Mouse (Mus musculus) intestine, embryonic 14.5 days (tissue): ENCODE data around the gene Gm42715. TPM values are rescaled to one million over a fixed set of nuclear protein-coding genes. Genes with fewer than 3 reads are reported as not detected.
"Not testable (repeated sequence)": the region's sequence is repeated elsewhere in the genome, so short reads cannot be mapped to it uniquely, and the experiment has no call there.

Source experiments
- ATAC-seq: fragments of 200-750 bp; cut with Nextera tagmentation; replicated peaks from 2 replicates; pipeline ENCODE4 v1.8.0; 2017; ENCODE audit warnings: low read depth, moderate number of reproducible peaks, moderate TSS enrichment, moderate library complexity; ENCODE audit not compliant: low FRiP score, low TSS enrichment
- DNase-seq: peaks from one replicate; pipeline ENCODE4 v3.0.0-alpha.2; 2018; ENCODE audit warnings: low spot score
- H3K27ac ChIP-seq: fragments of 300-500 bp; sonication (generic); 2 replicates; pipeline ENCODE4 v1.5.1; 2014; ENCODE audit warnings: low read depth, mild to moderate bottlenecking, control low read depth
- H3K27me3 ChIP-seq: fragments of 300-500 bp; sonication (generic); replicated peaks from 2 replicates; pipeline ENCODE4 v1.6.1; 2014; ENCODE audit warnings: low read length, control low read depth; ENCODE audit not compliant: control insufficient read depth, insufficient read depth
- H3K36me3 ChIP-seq: fragments of 300-500 bp; sonication (generic); 2 replicates; pipeline ENCODE4 v1.6.1; 2014; ENCODE audit warnings: low read length, control low read depth; ENCODE audit not compliant: control insufficient read depth, insufficient read depth
- H3K4me1 ChIP-seq: fragments of 300-500 bp; sonication (generic); replicated peaks from 2 replicates; pipeline ENCODE4 v1.6.1; 2014; ENCODE audit warnings: low read length, control low read depth, mixed read lengths; ENCODE audit not compliant: control insufficient read depth, insufficient read depth
- H3K4me2 ChIP-seq: fragments of 300-500 bp; sonication (generic); 2 replicates; pipeline ENCODE4 v1.6.1; 2014; ENCODE audit warnings: low read length
- H3K4me3 ChIP-seq: fragments of 300-500 bp; sonication (generic); 2 replicates; pipeline ENCODE4 v1.5.1; 2014; ENCODE audit warnings: low read depth, low read length, control low read depth, mixed read lengths
- H3K9ac ChIP-seq: fragments of 300-500 bp; sonication (generic); 2 replicates; pipeline ENCODE4 v1.6.1; 2014; ENCODE audit warnings: mild to moderate bottlenecking, low read length
- H3K9me3 ChIP-seq: fragments of 300-500 bp; sonication (generic); 2 replicates; pipeline ENCODE4 v1.6.1; 2016; ENCODE audit warnings: low read length, control low read depth; ENCODE audit not compliant: control insufficient read depth
- WGBS: fragments of 180-500 bp; shearing (Covaris S2); extraction: QIAGEN DNeasy Blood & Tissue Kit; methylation state at CpG from one replicate; pipeline ENCODE4 v1.1.7; 2014; 5-methylcytosine and 5-hydroxymethylcytosine counted together
- polyA plus RNA-seq: library from polyadenylated mRNA; unstranded; fragments of >200 nt; fragmentation: Nextera tagmentation; extraction: Ambion mirVana; gene quantifications from 2 replicates; pipeline ENCODE4 v1.2.1, GENCODE M21; 2014

Gm42715 gene
- polyA plus RNA-seq, 1 experiment from 2014 or later: 18.8 TPM

- 96% methylated on average over 11 of the region's 11 CpGs for WGBS
- no peak for DNase-seq
- Histone ChIP-seq H3K27me3 (no peaks in the 10 kb centered on the region), H3K36me3 (peaks cover 45% of the 10 kb centered on the region), H3K9me3 (no peaks in the 10 kb centered on the region), H3K27ac (no peak overlapping the region), H3K4me3 (no peak overlapping the region), H3K4me2 (no peak overlapping the region), H3K9ac (no peak overlapping the region), H3K4me1 (peaks cover 28% of the 10 kb centered on the region)
- no peak for ATAC-seq
Observed at GRCm38 (mm10) chr7:127476336-127476735, 43.0 kb upstream of the Gm42715 start.

- ATAC-seq (no peak), DNase-seq (no peak)
- Histone ChIP-seq H3K4me1 (peaks cover 28% of the 10 kb centered on the region), H3K9ac (peak overlapping the region; percentile 40; the same call in 1 of the 2 replicates), H3K4me2 (peak overlapping the region; percentile 95), H3K36me3 (peaks cover 47% of the 10 kb centered on the region), H3K4me3 (peak overlapping the region; percentile 83), H3K27me3 (no peaks in the 10 kb centered on the region), H3K9me3 (no peaks in the 10 kb centered on the region), H3K27ac (peak overlapping the region; percentile 97)
- WGBS: 67% methylated on average over 4 of the region's 4 CpGs
Observed at GRCm38 (mm10) chr7:127476855-127477254, 42.5 kb upstream of the Gm42715 start.

- ATAC-seq: peak; percentile 93
- H3K9ac ChIP-seq: peak overlapping the region; percentile 92
- peak overlapping the region; percentile 95 for H3K4me2 ChIP-seq
- WGBS: under 1% methylated on average over 50 of the region's 50 CpGs
- H3K27me3 ChIP-seq: no peaks in the 10 kb centered on the region
- H3K4me1 ChIP-seq: peaks cover 21% of the 10 kb centered on the region
- peak overlapping the region; percentile 83 for H3K4me3 ChIP-seq
- no peaks in the 10 kb centered on the region for H3K9me3 ChIP-seq
- peaks cover 59% of the 10 kb centered on the region for H3K36me3 ChIP-seq
- DNase-seq: peak; percentile 100
- H3K27ac ChIP-seq: peak overlapping the region; percentile 97
Observed at GRCm38 (mm10) chr7:127477687-127478634, 41.4 kb upstream of the Gm42715 start.

GRCm38 (mm10) chr7:127478635-127479317 is 40.6 kb upstream of the Gm42715 start, which contains the start of gene Fbrs:
Gene Fbrs (plus strand): TSS chr7:127479199.
- no peaks in the 10 kb centered on the region for H3K27me3 ChIP-seq
- no peak for DNase-seq
- peak within 1 kb of the TSS; percentile 95 for H3K4me2 ChIP-seq
- H3K4me1 ChIP-seq: peaks cover 21% of the 10 kb centered on the region
- H3K36me3 ChIP-seq: peaks cover 61% of the 10 kb centered on the region
- WGBS: under 1% methylated on average over 49 of the region's 62 CpGs
- H3K9me3 ChIP-seq: no peaks in the 10 kb centered on the region
- H3K27ac ChIP-seq: peak within 1 kb of the TSS; percentile 97
- H3K4me3 ChIP-seq: peak within 1 kb of the TSS; percentile 83
- ATAC-seq: peak; percentile 77
- H3K9ac ChIP-seq: peak within 1 kb of the TSS; percentile 92

GRCm38 (mm10) chr7:127479318-127480225 is 39.8 kb upstream of the Gm42715 start:
- Histone ChIP-seq H3K9me3 (no peaks in the 10 kb centered on the region), H3K27ac (peak overlapping the region; percentile 97), H3K36me3 (peaks cover 56% of the 10 kb centered on the region), H3K27me3 (no peaks in the 10 kb centered on the region), H3K4me2 (peak overlapping the region; percentile 95), H3K4me1 (peaks cover 21% of the 10 kb centered on the region), H3K4me3 (peak overlapping the region; percentile 83), H3K9ac (peak overlapping the region; percentile 92)
- ATAC-seq (no peak), DNase-seq (no peak)
- 4% methylated on average over 47 of the region's 48 CpGs for WGBS

- Histone ChIP-seq H3K9me3 (no peaks in the 10 kb centered on the region), H3K9ac (peak overlapping the region; percentile 92), H3K4me1 (peaks cover 21% of the 10 kb centered on the region), H3K27me3 (no peaks in the 10 kb centered on the region), H3K36me3 (peaks cover 56% of the 10 kb centered on the region), H3K4me2 (peak overlapping the region; percentile 95), H3K4me3 (peak overlapping the region; percentile 83), H3K27ac (no peak overlapping the region)
- DNase-seq: no peak
- WGBS: 53% methylated on average over 2 of the region's 2 CpGs
- ATAC-seq: no peak
Observed at GRCm38 (mm10) chr7:127480321-127480720, 39.1 kb upstream of the Gm42715 start.

GRCm38 (mm10) chr7:127485416-127485815 is 34.0 kb upstream of the Gm42715 start:
- WGBS: 83% methylated on average over 5 of the region's 5 CpGs
- no peak for ATAC-seq
- H3K36me3 ChIP-seq: peaks cover 86% of the 10 kb centered on the region

GRCm38 (mm10) chr7:127488364-127488763 is 31.0 kb upstream of the Gm42715 start:
- not testable (repeated sequence) for H3K9me3 ChIP-seq, H3K27me3 ChIP-seq, ATAC-seq, H3K27ac ChIP-seq, H3K9ac ChIP-seq, DNase-seq, H3K4me2 ChIP-seq, H3K4me1 ChIP-seq, H3K4me3 ChIP-seq
- 89% methylated on average over 4 of the region's 5 CpGs for WGBS
- peaks cover 87% of the 10 kb centered on the region for H3K36me3 ChIP-seq

More at GRCm38 (mm10) chr7:127485416-127485815, 34.0 kb upstream of the Gm42715 start:
- no peaks in the 10 kb centered on the region for H3K27me3 ChIP-seq
- no peak overlapping the region for H3K4me2 ChIP-seq
- no peak overlapping the region for H3K27ac ChIP-seq
- DNase-seq: no peak
- H3K4me1 ChIP-seq: peaks cover 8% of the 10 kb centered on the region
- no peak overlapping the region for H3K9ac ChIP-seq
- no peak overlapping the region for H3K4me3 ChIP-seq
- H3K9me3 ChIP-seq: no peaks in the 10 kb centered on the region
